Mouse (Mus musculus) heart, postnatal 36 days (tissue): ENCODE measurements at regions not wholly inside any gene's neighbourhood (a gene's known extent, or its start where the extent isn't known, plus 50 kb on each side); places are given as distances from the start of the nearest gene placed in this dataset.
"Not testable (repeated sequence)": the region's sequence is repeated elsewhere in the genome, so short reads cannot be mapped to it uniquely, and the experiment has no call there.

Source experiments
- DNase-seq, 2 experiments: peaks; one replicate each; pipeline ENCODE4 v3.0.0; 2021 to 2022
- intact Hi-C: fragments of 180-260 bp; cut with DNase I; formaldehyde crosslinking; loops from one replicate; pipeline ENCODE4 v1.15.1; 2025

DNA sequence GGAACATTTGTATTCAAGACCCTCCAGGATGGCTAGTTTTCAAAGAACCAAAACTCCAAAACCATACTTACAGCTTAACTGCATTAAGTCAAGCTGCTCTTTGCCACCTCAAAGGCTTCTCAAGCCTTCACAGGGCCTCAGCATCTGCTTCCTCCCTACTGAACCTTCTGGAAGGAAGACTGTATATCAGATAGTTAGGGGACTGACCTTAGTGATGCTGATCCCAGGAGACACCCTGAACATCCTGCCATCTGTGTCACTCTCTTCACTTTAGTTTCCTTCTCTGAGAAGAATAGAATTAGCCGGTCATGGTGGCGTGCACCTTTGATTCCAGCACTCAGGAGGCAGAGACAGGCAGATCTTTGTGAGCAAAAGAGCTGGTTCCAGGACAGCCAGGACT, 124.5 kb upstream of the Klf3 start:
- intact Hi-C loops = no loop called here

DNA sequence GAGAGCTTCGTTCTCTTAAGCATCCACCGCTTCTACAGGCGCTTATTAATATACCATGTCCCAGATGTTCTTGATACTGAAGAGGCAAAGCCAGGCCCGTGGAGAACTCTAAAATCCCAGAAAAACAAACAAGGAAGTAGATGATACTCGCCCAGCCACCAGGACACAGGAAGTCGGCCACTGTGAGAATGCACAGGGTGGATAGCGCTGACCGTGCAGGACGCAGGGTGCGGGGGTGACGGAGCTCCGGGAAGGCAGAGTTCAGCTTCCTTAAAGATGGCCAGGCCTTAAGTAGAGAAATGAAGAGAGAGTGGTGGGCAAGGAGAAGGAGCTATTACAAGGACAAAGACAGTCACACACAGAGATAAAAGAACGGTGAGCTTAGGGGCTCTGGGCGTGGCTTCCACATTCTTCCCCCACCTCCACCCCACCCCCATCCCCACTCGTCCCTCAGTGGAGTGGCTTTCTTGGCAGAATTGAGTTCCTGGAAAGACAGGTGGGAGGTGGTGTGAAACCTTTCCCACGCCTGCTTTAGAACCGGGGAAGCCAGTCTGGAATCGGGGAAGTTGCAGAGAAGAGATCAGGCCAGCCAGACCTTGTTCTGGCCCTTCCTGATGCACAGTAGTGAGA, 123.1 kb upstream of the Klf3 start:
- peak in 1 of 2 experiments; percentile 48 for DNase-seq
- intact Hi-C loops = loop anchor here (5.0 kb wide), 5 partner anchors 53 to 298 kb away; partner anchors contain the start of gene Klf3

More for the DNA sequence above, 124.5 kb upstream of the Klf3 start:
- DNase-seq = no peak

DNA sequence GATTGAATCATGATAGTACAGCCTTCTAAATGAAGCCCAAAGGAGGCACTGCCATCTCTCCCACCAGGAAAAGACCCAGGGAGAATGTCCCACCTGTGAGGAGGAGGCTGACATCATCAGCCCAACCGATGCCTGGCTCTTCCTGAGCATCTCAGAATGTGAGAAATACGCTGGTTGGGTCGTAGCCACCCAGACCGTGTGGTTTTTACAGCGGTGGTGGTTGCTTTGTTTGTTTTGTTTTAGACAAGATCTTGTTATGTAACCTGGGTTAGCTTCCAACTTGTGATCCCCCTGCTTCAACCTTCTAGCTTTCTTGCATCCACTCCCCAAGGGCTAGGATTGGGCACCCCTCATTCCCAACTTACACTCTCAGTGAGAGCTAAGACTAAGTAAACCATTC, 122.0 kb upstream of the Klf3 start:
- no peak for DNase-seq
- intact Hi-C loops = loop anchor here (5.0 kb wide), 5 partner anchors 54 to 299 kb away; partner anchors contain the start of gene Klf3

DNA sequence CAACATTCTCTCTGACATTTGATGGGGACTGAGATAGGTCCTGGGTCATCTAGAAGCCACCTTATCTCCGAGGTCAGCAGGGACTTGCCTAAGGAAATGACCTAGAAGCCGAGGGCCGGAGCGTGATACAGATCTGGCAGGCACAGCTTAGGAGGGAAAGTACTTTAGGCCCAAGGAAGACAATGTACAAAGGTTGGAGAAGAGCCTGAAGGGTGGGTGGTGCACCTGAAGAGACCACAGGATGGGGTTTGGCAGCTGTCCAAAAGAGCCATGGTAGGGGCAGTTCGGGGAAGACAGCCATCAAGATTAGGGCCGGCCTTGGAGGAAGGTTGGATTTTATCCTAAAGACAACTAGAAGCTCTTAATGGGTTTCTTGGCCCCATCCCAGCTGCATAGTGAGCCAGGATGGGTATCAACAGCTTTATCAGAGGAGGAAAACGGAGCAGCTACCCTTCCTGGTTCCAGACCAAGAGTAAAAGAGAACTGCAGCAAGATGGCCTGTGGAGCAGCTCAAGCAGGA, 120.8 kb upstream of the Klf3 start:
- intact Hi-C loops = loop anchor here (2.0 to 5.0 kb wide), 6 partner anchors 55 to 300 kb away; partner anchors contain the start of gene Klf3
- DNase-seq = peak; percentile 47 to 49

DNA sequence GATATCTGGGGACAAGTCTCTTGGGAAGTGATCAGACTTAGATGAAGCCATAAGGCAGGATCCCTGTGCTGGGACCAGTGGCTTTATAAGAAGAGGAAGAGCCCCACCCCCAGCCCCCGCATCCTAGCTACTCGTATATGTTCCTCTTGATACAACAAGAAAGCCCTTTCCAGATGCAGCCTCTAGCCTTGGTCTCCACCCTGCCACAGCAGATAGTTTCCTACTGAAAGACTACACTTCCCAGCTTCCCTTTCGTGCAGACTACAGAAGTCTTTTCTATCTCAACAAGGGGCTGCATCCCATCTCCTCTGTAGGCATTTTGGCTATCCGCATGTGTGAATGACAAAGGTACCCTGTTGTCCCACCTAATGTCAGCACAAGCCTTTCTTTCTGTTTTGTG, 119.8 kb upstream of the Klf3 start:
- intact Hi-C loops = loop anchor here (2.0 to 5.0 kb wide), 6 partner anchors 56 to 301 kb away; partner anchors contain the start of gene Klf3
- no peak for DNase-seq

DNA sequence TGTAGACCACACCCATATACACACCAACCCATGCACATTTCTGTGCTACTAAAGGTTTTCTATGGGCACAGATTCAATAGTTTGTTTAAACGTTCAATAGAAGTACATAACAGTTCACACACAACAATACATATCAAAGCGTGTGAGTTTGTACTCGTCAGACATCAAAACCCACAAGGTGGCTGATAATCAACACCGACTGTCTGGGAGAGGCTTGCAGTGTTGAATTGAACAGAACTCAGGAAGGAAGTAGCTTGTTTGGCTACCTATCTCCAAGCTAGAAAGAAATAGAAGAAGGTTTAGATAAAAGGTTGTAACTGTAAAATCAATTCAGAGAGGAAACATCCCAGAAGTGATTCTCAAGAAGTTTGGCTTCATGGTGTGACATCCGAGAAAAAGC, 118.9 kb upstream of the Klf3 start:
- DNase-seq = no peak
- intact Hi-C loops = loop anchor here (5.0 kb wide), 5 partner anchors 57 to 302 kb away; partner anchors contain the start of gene Klf3

DNA sequence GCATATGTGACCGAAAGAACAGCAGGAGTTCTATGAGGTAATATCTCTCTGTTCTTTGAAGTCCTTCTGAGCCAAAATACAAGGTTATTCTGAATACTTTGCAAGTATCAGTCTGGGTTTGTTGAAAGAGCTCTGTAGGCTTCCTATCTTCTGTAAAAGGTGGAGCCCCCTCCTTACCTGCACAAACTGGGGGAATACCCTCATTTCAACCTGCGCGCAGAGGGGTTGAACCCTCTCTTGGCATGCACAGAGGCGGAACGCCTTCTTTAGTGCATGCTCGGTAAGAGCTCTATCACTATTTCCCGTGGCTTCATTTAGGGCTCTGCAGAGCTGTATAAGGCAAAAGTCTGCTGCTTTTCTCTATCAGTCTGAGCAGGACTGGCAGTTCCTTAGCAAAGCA, 113.0 kb upstream of the Klf3 start:
- intact Hi-C loops = no loop called here
- no peak for DNase-seq

DNA sequence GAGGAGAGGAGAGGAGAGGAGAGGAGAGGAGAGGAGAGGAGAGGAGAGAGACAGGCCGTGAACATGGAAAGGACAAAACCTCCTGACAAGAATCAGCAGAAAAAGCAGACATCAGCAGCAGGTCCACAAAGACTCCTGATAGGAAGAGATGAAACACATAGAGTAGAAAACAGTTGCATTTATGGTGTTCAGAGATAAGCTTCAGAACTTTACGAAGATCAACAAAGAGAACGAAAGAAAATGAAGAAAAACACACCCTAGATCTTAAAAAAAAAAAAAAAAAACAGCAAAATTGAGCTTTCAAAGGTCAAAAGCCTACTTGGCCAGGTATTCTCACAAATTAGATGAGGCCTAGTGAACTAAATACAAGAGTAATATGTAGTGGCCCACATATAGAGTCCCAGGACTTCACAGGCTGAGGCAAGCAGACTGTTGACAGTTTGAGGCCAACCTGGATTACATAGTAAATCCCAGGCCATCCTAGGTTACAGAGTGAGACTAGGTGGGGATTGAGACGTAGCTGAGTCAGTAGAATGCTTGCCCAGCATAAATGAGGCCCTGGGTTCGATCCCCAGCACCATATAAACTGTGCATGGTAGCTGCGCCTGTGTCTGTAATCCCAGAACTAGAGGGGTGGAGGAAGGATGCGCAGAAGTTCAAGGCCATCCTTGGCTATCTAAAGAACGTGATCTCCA, 111.6 kb upstream of the Klf3 start:
- no peak for DNase-seq
- intact Hi-C loops = no loop called here

DNA sequence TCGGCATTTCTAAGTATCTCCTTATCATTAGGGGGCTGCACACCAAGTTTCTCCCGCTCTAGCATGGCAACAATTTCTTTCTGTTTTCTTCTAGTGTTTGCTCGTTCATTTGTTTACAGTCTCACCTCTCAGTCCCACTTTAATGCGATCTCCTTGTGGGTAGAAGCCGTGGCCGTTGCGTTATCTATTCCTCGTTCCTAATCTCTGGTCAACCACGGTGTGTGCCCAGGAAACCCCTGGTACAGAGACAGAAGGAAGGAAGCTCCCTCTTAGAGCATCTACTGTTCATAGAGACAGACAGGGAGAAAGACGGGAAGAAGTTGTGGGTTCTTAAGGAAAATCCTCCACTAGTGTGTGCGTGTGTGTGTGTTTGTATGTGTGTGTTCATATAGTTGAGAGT, 110.9 kb upstream of the Klf3 start:
- intact Hi-C loops = no loop called here
- DNase-seq = no peak

DNA sequence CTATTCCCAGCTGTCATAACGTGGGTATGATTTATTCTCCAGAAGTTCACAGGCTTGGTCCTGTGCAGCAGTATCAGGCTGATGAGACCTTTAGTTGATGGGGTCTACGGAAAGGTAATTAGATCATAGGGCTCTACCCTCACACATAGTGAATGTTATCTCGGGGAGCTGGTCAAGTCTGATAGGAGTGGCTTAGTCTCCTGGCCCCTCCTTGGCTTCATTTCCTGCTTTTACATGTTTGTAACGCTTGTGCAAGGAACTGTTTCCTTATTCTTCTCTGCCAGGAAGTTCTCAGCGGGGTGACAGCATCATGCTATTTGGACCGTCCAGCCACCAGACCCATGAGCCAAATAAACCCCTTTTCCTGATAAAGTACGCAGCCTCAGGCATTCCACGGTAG, 109.6 kb upstream of the Klf3 start:
- no peak for DNase-seq
- intact Hi-C loops = no loop called here

DNA sequence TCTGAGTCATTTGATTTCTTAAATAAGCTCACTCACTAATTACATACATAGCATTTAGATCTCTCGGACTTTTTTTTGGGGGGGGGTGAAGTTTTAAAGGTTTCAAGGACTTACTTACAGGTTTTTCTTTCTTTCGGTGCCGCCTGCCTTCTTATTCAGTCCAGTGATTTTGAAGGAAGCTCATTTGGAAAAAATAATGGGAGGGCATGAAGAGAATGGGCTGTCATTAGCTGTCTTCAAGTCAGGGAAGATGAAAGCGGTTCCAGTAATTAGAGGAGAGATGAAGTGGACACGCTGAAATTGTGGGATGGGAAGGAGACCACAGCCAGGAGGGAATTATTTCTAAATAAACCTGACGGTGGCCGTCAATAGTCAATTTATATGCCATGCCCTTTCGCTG, 108.6 kb upstream of the Klf3 start:
- intact Hi-C loops = no loop called here
- no peak for DNase-seq

DNA sequence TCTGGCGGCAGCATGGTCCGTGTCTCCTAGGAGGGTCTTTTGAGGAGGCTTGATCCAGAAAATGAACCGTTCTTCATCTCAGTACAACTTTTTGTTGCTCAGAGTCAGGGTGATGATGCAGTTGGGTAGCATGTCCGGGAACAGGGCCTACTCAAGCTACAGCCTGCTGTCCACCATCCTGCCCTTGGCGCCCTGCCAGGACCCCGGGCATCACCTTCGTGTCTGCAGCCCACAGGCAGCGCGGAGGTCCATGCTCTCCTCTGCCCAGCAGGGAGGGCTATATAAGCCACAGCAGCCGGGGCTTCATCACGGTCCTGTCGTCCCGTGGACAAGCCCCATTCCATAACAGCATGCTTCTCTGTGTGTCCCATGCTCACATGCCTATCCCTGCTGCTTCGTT, 107.1 kb upstream of the Klf3 start:
- intact Hi-C loops = no loop called here
- DNase-seq = no peak

DNA sequence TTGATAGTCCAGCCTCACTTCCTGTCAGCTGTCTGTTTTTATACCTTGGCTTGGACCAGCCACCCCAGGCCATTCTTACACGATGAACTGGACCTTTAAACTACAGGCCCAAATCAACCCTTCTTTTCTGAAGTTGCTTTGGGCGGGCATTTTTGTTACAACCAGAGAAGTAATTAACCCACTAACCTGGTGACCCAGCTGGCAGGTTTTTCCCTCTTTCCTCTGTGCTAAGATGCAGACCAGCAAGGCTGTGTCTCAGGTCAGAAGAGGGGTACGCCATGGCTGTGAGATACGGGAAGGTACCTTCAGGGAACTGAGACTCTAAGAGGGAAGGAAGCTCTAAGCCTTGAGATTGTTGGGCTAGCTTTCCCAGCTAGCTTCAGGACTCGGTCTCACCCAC, 105.7 kb upstream of the Klf3 start:
- no peak for DNase-seq
- intact Hi-C loops = no loop called here

DNA sequence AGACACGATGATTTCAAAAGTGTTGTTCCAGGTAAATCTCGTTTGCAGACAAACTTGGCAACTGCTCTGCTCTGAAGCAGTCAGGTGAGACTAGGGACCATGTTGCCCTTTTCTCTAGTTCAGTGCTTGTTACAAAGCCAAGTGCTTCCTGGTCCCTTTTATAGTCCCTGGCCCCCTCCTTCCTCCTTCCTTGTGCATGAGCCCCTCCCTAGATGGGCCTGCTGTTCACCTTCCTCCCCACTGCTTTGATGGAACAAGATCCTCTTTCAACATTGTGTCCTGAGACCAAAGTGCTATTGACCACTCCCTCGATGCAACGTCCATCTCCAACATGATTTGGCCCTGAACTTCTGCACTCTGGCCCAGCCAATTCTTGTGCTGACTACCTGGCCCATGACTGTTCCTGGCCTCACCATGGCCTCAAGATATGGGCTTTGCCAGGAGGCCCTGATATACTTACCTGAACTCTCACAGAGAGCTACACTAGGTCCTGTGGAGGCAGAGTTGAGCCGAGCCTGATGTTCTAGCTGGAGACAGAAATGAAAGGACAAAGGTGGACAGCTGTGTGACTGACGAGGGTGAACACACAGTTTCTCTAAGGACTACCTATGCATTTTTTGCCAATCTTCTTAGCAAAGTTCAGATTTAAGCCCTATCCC, 104.6 kb upstream of the Klf3 start:
- no peak for DNase-seq
- intact Hi-C loops = no loop called here

DNA sequence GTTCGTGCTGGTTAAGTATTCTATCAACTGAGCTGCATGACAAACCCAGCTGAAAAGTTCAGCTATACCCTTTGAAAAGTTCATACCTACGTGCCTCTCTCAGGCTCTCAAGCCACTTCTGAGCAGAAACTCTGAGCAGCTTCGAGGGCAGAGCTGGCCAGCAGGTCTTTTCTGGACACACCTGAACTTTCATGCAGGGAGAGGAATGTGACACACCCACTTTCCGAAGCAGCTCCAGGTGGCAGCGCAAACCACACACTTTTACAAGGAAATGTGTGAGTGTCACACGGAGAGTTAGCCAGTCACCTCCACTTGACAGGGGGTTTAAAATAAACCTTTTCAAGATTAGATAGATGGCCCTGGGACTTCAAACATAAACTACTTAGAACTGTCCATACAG, 103.2 kb upstream of the Klf3 start:
- DNase-seq = no peak
- intact Hi-C loops = loop anchor here (5.0 kb wide), 1 partner anchor 313 kb away; no protein-coding TSS in a partner anchor

DNA sequence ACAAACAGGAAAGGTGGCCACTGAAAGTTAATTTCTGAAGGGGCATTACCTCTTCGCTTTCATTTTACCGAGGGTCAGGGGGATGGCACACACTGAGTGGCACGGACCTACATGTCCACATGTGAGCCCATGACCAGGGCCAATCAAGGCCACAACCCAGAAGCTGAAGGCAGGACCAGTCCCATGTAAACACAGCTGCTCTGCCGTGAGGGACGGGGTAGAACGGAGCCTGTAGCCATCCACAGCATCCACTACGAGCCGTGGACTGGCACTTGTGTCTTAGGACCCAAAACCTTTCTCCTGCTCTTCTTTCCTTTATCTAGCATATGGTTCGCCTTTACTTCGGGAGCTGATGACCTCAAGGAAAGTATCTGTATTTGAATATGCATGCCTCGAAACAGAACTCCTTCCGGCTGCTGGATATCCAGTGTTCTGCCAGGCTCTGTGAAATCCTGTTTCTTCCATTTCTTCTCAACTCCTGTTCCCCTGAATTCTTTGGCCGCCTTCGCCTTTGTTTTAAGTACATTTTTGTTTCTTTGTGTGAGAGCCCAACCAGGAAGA, 101.9 kb upstream of the Klf3 start:
- intact Hi-C loops = loop anchor here (5.0 kb wide), 1 partner anchor 314 kb away; no protein-coding TSS in a partner anchor
- no peak for DNase-seq

DNA sequence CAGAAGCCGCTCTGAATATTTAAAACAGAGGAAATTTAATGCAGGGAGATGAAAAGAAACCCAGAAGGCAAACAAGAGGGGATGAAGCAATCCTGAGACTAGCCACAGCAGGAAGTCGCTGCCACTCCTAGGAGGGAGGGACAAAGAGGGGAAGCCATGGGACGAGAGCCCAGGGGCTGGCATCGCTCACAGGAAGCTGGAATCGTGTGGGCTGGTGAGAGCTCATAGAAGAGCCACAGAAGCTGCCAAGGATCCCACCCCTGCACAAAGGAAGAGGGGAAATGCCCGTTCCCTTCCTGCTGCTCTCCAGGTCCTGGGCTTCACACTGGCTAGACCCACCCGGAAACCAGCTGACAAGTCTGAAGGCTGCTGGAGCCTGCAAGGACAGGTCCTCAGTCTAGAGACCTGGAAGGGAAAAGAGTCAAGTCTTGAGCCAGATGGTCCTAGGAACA, 101.4 kb upstream of the Klf3 start:
- peak; percentile 60 to 75 for DNase-seq
- intact Hi-C loops = loop anchor here (2.0 to 5.0 kb wide), 2 partner anchors 101 to 315 kb away; partner anchors contain the start of gene Klf3

DNA sequence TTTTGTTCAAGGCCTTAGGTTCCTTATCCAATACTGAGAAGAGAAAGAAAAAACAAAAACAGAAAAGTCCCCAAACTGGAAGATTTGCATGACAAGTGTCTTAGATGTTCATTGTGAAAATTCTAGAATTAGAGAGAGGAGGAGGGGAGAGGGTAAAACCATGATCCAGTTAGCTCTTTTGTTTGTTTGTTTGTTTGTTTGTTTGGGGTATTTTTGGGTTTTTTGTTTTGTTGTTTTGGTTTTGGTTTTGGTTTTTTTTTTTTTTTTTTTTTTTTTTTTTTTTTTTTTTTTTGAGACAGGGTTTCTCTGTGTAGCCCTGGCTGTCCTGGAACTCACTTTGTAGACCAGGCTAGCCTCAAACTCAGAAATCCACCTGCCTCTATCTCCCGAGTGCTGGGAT, 100.8 kb upstream of the Klf3 start:
- DNase-seq = not testable (repeated sequence)
- intact Hi-C loops = loop anchor here (2.0 to 5.0 kb wide), 2 partner anchors 100 to 315 kb away; partner anchors contain the start of gene Klf3

DNA sequence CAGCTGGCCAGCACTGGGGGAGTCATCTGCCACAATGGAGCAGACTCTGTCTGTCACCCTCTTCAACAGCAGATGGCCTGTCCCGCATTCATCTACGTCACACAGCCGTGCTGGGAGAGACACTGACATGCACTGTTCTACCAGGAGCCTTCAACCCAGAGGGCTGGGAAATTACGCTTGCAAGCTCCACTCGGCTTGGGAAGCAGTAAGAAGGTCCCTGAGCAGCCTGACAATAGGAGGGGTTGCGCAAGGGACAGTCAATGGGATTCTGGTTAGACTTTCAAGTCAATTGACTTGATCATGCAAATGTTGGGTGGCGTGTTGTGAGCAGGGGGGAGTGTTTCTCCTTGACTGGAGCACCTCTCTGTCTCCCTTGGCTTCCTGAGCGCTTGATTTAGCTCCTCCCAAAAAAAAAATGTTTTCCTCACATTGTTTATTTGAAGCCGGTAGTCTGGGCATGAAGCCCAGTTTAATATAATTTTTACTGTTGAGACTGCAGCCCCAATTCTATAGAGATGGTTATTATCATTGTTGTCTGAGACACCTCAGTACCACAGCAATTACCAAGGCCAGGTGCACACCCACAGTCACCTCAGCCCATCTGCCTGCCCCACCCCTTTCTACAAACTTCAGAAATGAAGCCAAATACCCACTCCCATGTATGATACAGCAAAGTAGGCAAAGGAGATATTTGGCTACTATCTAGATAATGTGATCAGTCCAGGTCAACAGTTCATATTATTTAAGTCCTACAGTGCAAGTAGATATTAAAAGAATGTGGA, 99.9 kb upstream of the Klf3 start:
- intact Hi-C loops = loop anchor here (2.0 to 5.0 kb wide), 2 partner anchors 100 to 316 kb away; partner anchors contain the start of gene Klf3
- peak; percentile 30 to 49 for DNase-seq

DNA sequence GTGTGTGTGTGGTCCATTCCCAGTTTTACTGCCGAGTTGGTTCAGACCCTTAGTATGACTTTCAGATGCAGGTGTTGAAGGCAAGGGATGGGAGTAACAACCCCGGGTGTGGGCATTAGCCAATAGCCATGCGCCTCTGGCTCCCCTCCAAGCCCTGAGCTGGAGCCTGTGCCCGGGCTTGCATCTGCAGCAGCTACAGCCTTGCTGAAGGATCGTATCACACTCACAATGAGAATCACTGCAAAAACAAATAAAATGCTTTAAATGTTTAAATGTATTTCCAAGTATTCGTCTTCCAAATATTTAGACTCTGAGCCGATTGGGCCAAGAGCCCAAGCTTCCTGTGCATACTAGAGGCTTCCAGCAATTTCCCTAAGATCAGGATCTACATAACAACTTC, 99.0 kb upstream of the Klf3 start:
- peak; percentile 49 to 59 for DNase-seq
- intact Hi-C loops = loop anchor here (5.0 kb wide), 1 partner anchor 317 kb away; no protein-coding TSS in a partner anchor
